Mouse (Mus musculus) erythroblast, adult 5-6 weeks (primary cell): Measurements from ENCODE around the gene Lrrc28. TPM values are rescaled to one million over a fixed set of nuclear protein-coding genes. Genes with fewer than 3 reads are reported as not detected.

Experiments used
- ATAC-seq: replicated peaks from 2 replicates; pipeline ENCODE4 v1.8.0; 2016; ENCODE audit warnings: moderate number of reproducible peaks, mild to moderate bottlenecking, moderate TSS enrichment, inconsistent platforms; ENCODE audit not compliant: poor library complexity, low FRiP score, severe bottlenecking
- total RNA-seq, 2 experiments: library from RNA; stranded (forward) in 1 of 2; stranded (reverse) in 1 of 2; fragments of 150-400 nt in 1 of 2; fragments of 200-764, 138-1000 nt in 1 of 2; gene quantifications; 2 replicates each; pipeline versions ENCODE4 v1.2.3 to v1.2.4; 2015 to 2017; ENCODE audit warnings: low replicate concordance in 2 of 2

Gene Lrrc28
- total RNA-seq, 2 experiments from 2014 or later: 1.5 to 9.4 TPM

DNA sequence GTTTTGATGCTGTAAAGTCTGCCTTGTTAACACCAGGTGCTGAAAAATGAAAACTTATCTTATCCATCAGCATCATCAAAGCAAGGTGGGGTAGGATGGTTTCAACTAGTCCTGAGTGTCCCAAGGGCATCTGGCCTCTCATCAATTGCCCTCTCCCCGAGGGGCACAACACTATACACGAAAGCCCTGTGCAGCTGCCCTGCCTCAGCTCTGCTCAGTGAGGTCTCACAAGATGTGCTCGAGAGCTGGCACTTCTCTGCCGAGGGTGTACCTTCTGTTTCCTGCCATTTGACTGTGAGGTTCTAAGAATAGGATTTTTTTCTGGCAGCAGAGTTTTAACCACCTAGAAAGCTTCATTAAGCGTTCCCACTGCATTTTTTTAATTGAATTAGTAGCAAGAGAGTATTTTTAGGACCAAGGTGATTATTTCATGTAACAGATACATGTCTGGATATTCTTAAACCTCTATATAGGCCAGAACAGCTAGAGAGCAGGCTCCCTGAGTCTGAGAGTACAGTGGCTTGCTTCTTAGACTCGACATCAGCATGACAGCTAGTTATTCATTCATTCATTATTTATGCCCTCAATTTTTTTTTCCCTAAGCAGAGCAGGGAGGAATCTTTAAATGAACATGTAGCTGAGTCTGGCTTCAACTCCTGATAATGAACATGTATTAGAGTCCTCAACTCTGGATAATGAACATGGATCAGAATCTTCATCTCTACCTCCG lies 141.6 kb downstream of the Lrrc28 start:
- ATAC-seq: no peak

DNA sequence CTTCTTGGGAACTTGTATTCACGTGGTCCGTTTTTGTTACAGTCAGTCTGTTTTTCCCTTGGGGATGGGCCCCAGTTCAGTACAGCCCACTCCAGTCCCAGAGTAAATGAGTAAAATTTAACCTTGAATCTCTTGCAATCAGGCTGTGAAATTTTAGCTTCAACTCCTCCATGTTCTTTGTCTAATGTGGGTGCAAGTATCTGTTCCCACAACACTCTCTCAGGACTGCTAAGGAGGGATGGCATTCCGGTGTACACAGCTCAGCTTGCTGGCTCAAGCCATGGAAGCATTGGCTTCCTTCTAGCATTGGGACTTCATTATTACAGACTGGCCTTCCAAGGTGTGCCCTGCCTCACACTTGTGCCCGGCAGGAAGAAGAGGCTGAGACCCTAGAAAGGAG lies 142.4 kb downstream of the Lrrc28 start:
- ATAC-seq: no peak

GRCm38 (mm10) chr7:67500878-67501277 lies 144.2 kb downstream of the Lrrc28 start:
- ATAC-seq: no peak

DNA sequence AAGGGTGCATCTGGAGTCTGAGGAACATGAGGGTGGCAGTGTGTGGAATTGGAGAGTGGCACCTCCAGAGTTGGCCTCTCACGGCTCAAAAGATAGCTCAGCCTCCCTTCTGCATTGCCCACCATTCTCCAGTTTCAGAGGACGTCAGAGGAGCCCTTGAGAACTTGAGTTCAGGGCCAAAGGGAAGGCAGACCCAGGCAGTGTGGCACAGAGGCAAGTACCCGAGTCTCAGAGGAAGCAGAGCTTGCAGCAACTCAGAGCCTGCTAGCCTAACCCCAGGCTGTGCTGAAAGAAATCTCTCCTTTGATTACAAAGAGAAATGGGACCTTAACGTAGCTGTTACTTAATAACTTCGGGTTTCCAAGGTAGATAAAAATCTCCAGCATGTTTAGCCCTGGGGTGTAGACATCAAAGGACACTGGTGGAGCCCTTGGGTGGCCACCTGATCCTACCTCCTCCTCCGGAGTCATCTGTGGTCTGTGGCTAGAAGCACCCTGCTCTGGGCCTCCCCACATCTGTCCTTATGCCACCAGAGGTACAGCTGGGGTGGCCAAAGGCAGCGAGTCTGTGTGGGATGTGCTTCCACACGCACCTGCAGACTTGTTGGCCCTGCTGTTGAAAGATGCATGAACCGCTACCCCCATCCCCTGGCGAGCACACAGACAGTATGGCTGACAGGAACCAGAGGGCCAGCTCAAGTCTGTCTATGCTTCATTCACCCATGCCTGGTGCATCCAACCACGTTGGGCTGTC lies 144.8 kb downstream of the Lrrc28 start:
- no peak for ATAC-seq

DNA sequence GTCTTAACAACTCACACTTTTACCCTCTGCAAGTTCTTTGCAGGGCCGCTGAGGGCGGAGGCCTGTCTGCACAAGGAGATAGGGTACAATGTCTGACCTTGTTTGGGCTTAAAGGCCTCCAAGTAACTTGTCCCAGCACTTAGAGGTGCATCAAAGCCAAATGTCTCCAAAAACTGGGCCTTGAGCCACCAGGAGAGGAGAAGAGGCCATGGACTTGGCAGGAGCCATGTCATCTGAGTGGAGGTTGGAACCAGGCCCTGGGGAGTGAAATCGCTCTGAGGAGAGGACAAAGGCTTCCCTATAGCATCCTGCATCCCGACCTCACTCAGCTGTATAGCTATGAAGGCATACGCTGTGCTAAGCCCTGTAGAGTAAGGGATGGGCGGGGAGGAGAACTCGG lies 145.6 kb downstream of the Lrrc28 start:
- no peak for ATAC-seq

DNA sequence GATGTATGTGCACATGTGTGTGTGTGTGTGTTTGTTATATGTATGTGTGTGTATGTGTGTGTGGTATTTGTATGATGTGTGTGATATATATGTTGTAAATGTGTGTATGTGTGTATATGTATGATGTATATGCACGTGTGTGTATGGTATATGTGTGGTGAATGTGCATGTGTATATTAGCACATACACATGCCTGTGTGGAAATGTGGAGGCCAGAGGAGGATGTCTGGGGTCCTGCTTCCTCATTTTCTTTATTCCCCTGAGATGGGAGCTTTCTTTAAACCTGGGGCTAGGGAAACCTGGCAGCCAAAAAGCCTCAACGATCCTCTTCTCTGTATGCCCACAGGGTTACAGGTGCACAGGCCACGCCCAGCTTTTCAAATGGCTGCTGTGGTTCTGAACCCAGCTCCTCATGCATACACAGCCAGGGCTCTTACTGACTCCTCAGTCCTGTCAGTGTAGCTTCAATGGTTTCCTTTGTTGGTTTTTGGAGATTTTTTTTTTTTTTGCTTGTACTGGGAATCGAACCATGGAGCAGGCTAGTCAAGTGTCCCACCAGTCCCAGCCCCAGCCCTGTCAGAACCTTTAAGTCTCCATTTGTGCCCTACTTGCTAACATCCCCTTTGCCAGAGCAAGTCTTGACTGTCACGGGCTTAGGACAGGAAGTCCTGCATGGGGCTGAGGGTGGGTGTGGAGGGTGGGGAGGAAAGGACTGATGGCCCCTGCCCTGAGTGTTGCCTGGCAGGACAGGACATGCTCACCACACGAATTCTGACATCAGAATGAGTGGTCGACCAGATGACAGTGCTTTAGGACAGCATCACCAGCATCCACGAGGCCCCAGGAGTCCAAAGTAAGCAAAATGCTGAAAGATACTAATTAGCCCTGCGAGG lies 151.0 kb downstream of the Lrrc28 start:
- ATAC-seq: no peak

DNA sequence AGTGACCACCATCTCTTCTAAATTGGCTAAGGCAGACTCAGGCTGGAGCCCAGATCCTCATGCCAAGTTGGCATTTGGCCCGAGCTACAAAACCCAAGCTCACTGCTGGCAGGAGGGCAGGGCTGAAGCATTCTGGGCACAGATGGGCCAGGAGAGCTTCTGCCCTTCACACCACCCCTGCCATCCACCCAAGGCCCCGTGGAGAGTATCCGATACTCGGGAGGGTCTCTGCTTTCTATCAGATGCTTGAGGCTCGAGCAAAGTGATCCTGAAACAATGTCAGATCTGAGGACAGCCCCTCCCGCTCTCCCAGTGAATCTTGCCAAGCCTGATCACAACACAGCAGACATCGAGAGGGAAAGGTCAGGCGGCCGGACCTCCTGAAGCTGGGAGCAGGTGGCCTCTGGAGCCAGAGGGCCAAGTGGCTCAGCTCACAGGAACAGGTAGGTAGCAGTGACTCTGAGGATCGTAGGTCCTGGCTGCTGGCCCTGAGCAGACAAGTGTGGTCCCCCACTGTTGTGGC lies 157.1 kb downstream of the Lrrc28 start:
- no peak for ATAC-seq

DNA sequence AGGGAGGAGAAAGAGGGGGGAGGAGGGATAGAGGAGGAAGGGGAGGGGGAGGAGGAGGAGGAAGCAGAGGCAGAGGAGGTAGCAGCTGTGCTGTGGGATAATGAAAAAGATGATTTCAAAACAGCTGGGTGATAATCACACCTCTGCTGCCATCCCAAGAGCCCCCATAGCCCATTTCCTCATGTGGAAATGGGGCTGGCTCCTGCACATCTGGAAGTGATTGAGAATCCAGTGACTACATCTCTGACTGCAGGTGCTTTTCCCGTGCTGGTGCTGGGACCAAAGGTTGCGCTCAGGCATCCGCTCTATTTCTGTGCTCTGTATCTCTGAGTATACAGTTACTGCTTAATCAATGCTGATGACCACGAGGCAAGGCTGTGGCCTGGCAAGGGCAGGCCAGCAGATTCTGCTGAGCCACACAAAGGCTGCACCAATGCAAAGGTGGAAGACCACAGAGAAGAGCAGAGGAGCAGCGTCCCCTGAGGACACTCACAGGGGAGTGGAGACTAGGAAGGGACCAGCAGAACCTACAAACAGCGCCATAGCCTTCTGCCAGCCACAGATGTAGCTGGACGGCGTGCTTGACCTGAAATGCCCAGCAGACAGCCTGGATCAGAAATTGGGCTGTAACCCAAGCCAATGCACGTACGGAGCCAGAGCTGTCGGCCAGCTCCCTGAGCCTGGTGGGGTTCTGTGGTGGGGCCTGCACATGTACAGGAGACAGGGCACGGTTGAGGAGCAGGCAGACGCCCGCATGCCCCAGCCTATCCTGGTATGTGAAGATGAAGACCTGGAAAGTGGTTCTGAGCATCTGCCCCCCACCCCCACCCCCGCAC lies 157.9 kb downstream of the Lrrc28 start:
- ATAC-seq: no peak

- ATAC-seq: no peak
These were observed 158.7 kb downstream of the Lrrc28 start for GRCm38 (mm10) chr7:67486417-67486816.

DNA sequence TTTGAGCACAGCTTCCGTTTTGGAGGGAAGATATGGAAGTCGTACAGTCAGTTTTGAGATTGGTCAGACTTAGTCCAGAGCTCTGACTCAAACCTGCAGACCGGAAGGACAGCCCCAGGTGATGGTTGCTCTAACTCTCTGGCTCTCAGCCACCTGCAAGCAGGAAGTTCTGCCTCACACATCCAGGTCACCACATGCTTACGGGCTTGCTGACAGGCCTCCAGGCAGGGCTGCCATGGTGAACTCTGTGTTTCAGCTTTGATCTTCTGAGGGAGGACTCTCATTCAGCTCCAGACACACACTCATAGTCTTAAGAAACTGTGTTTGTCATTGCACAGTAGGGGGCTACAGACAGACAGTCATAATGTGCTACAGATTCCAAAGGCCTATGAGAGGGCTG lies 161.4 kb downstream of the Lrrc28 start:
- ATAC-seq: no peak

DNA sequence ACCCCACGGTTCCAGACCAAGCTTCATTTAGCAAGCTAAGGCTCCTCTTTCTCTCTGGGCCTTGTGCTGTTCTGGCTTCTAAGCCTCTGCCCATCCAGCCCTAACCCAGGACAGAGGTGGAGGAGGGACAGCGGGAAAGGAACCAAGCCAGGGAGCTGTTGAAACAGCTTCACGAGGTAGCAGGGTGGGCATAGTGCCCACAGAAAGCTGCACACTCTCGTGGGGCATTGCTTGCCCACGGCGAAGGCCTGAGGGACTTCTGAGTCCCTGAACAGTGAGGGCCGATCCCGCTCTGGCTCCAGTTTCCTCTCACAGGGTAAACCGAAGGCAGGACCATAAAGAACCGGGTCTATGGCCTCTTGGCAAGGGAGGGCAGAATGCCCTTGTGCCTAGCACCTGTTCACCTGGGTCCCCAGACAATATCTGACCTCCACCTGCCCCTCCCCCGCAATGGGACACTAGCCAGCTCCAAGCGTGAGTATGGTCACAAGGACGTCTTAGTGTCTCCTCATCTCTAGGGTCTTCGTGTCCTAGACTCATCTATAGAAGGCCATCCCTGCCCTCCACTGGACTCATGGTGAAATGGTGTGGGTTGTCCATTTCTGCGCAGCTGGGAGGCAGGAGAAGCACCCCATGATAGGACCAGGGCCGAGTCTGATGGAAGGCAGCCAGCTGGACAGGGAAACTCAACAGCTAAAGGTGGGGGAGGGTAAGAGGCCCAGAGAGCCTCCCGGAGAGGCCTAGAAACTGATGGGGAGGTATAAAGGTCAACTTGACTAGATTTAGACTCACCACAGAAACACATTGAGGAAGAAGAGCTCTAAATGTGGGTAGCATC lies 165.3 kb downstream of the Lrrc28 start:
- ATAC-seq: no peak

- ATAC-seq: no peak
These were observed 165.9 kb downstream of the Lrrc28 start for GRCm38 (mm10) chr7:67479168-67479567.

DNA sequence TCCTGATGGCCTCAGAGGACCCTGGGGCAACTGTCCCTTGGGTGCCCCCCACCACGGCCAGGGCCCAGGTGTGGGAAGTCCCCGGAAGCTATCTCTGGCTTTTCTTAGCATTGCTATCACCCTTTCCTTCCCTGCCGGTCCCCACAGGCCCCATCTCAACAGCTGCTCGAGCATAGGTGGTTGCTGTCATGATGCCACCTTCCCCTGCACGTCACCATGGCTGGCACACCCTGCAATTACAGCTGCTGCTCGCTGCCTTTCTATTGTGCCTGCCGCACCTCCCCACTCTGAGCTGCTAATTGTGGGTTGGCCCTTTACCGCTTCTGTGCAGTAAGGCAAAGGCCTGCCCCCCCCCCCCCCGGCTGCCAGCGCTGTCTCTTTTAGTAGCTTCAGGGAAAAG lies 167.1 kb downstream of the Lrrc28 start:
- no peak for ATAC-seq

GRCm38 (mm10) chr7:67471295-67471694 lies 173.8 kb downstream of the Lrrc28 start:
- no peak for ATAC-seq

- ATAC-seq: no peak
These were observed 176.2 kb downstream of the Lrrc28 start for GRCm38 (mm10) chr7:67468802-67469408.

- ATAC-seq: no peak
These were observed 176.9 kb downstream of the Lrrc28 start for GRCm38 (mm10) chr7:67468180-67468579.

GRCm38 (mm10) chr7:67466322-67466721 lies 178.7 kb downstream of the Lrrc28 start:
- no peak for ATAC-seq

- ATAC-seq: no peak
These were observed 180.4 kb downstream of the Lrrc28 start for GRCm38 (mm10) chr7:67464633-67465032.
